Mouse (Mus musculus): ENCODE results near the gene Otulin.
A peak's percentile ranks its signal among the peaks of the same experiment; 100 is the strongest.

Otulin gene

GRCm38 (mm10) chr15:27500390-27500789 is 130.1 kb downstream of the Otulin start:
- DNase-seq, result no peak

DNA sequence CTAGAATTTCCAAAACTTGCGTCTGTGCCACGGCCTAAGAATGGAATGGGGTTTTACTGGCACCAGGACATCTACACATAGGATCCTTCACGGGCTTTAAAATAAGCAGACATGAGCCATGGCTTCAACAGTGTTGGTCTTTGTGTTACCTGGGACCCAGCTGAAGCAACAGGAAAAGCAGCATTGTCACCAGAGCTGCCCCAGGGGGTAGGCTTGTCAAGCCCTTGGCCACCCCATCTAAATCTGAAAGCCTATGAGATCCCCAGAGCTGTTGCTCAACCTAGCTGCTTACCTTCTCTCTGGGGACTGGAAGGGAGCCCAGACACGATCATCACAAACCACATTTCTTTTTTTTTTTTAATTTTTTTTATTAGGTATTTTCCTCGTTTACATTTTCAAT is 132.4 kb downstream of the Otulin start:
- no peak for DNase-seq

- DNase-seq, result no peak
These were observed 133.0 kb downstream of the Otulin start for GRCm38 (mm10) chr15:27497300-27497997.

DNA sequence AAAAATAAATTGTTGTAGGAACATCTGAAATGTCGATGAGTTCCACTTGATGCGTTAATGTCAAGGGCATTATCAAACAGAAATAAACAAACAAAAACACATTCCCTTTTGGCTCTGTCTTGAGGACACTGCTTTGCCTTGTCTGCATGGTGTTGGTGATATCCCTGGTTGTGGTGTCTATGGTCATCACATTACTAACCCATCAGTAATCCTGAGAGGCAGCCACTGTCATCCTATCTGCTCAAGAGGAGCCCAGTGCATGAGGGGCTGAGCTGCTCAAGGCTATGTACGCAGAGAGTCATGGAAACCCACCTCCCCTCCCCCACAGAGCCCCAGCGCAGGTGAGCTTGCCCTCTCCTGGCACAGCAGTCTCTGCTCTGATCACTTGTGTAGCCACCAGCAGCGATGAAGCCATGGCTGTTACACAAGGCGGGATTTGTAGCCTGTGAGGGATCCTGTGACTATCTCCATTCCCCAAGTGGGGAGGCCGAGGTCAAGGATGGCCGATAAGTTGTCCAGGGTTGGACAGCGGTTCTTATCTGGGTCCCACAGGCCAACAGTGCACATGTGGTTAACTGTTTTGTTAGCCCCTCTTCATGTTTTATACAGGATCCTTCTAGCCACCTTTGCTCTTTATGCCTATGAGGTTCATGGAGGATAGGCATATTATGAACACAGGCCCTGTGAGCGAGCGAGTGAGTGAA is 133.7 kb downstream of the Otulin start:
- peak; percentile 51 for DNase-seq

DNA sequence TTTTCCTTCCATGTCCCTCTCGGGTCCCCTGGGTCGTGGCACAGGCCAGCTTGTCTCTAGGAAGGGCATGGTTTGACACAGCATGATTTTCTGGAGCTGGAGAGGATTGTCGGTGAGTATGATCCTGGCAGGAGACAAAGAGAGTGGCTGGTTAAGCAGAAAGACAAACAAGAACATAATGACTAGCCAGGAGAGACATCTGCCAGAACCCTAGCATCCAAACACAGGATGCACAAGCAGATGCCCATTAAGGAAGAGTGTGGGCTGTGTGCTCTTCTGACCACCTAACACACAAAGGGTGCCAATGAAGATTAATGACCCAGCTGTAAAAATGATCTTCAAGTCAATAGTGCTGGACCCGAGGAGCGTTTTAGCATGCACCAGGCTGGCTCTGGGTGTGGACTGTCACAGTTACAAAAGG is 134.5 kb downstream of the Otulin start:
- DNase-seq, result peak; percentile 62

- no peak for DNase-seq
These were observed 137.0 kb downstream of the Otulin start for GRCm38 (mm10) chr15:27493516-27493915.

- no peak for DNase-seq
These were observed 137.8 kb downstream of the Otulin start for GRCm38 (mm10) chr15:27492734-27493133.

All from cerebellum, adult 11-12 months (tissue).